Mouse (Mus musculus) liver, embryonic 14.5 days (tissue): ENCODE results near the gene Sh3bp4.

Experiments used
- CTCF ChIP-seq: IDR thresholded peaks from 2 replicates; pipeline ENCODE4 v1.5.1; 2016; ENCODE audit warnings: antibody characterized with exemption, low read depth, control low read depth
- EP300 ChIP-seq: IDR thresholded peaks from 2 replicates; pipeline ENCODE4 v1.6.1; 2016; ENCODE audit warnings: antibody characterized with exemption, low read depth

DNA sequence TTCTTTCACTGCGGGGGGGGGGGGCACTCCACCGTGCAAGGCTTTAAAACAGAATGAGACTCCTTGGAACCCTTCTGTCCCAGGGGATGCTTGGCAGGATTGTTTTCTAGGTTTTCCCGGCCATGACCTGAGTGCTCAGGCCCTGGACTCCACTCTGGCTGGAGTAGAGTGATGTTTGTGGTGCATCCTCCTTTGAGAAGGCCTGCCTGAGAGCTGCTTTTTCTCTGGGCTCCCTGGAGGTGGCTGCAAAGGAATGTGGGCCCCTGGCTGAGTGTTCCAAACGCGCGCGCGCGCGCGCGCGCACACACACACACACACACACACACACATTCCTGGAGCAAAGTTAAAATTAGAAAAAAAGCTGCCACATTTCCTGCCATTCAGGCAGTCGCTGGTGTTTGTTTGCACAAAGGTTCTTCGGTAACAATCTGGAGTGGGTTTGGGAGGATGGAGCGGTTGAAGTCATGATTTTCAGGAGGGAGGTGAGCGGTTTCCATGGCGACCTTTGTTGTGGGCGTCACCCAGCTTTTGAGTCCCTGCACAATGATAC lies 22.3 kb downstream of the Sh3bp4 start:
- TF ChIP-seq CTCF (no peak), EP300 (no peak)
